Mouse (Mus musculus) liver, embryonic 14.5 days (tissue): ENCODE data around the gene Arel1.

Experiments
- CTCF ChIP-seq: IDR thresholded peaks from 2 replicates; pipeline ENCODE4 v1.5.1; 2016; ENCODE audit warnings: antibody characterized with exemption, low read depth, control low read depth
- EP300 ChIP-seq: IDR thresholded peaks from 2 replicates; pipeline ENCODE4 v1.6.1; 2016; ENCODE audit warnings: antibody characterized with exemption, low read depth

- TF ChIP-seq CTCF, result no peak
- TF ChIP-seq EP300, result no peak
These were observed at the start of gene Arel1, which contains the start of gene Fcf1 for GRCm38 (mm10) chr12:84970428-84971096.
